Mouse (Mus musculus) forebrain, embryonic 15.5 days (tissue): ENCODE results near the gene Gadl1. TPM values are rescaled to one million over a fixed set of nuclear protein-coding genes. Genes with fewer than 3 reads are reported as not detected.

Source experiments
- ATAC-seq: fragments of 200-750 bp; cut with Nextera tagmentation; replicated peaks from 2 replicates; pipeline ENCODE4 v1.8.0; 2017; ENCODE audit warnings: mild to moderate bottlenecking, moderate TSS enrichment, moderate library complexity
- H3K27ac ChIP-seq: fragments of 300-500 bp; sonication (generic); replicated peaks from 2 replicates; pipeline ENCODE4 v1.5.1; 2015; ENCODE audit warnings: mild to moderate bottlenecking, inconsistent platforms
- H3K27me3 ChIP-seq: fragments of 300-500 bp; sonication (generic); 2 replicates; pipeline ENCODE4 v1.6.1; 2015; ENCODE audit warnings: inconsistent platforms
- H3K36me3 ChIP-seq: fragments of 300-500 bp; sonication (generic); 2 replicates; pipeline ENCODE4 v1.6.1; 2015; ENCODE audit warnings: mild to moderate bottlenecking, inconsistent platforms
- H3K4me1 ChIP-seq: fragments of 300-500 bp; sonication (generic); 2 replicates; pipeline ENCODE4 v1.6.1; 2015; ENCODE audit warnings: inconsistent platforms
- H3K4me2 ChIP-seq: fragments of 300-500 bp; sonication (generic); replicated peaks from 2 replicates; pipeline ENCODE4 v1.6.1; 2015; ENCODE audit warnings: mild to moderate bottlenecking, inconsistent platforms
- H3K4me3 ChIP-seq: fragments of 300-500 bp; sonication (generic); 2 replicates; pipeline ENCODE4 v1.5.1; 2015; ENCODE audit warnings: mild to moderate bottlenecking, inconsistent platforms
- H3K9ac ChIP-seq: fragments of 300-500 bp; sonication (generic); replicated peaks from 2 replicates; pipeline ENCODE4 v1.6.1; 2015; ENCODE audit warnings: mild to moderate bottlenecking, inconsistent platforms
- H3K9me3 ChIP-seq: fragments of 300-500 bp; sonication (generic); 2 replicates; pipeline ENCODE4 v1.6.1; 2016; ENCODE audit warnings: inconsistent platforms
- WGBS: fragments of 180-500 bp; shearing (Covaris S2); methylation state at CpG from one replicate; pipeline ENCODE4 v1.1.7; 2015; ENCODE audit warnings: mixed read lengths; 5-methylcytosine and 5-hydroxymethylcytosine counted together
- polyA plus RNA-seq: library from polyadenylated mRNA; unstranded; fragments of >200 nt; fragmentation: Nextera tagmentation; extraction: Ambion mirVana; gene quantifications from 2 replicates; pipeline ENCODE4 v1.2.1, GENCODE M21; 2015

Gene Gadl1
- 0.25 and 0.28 TPM in 2 replicates for polyA plus RNA-seq

DNA sequence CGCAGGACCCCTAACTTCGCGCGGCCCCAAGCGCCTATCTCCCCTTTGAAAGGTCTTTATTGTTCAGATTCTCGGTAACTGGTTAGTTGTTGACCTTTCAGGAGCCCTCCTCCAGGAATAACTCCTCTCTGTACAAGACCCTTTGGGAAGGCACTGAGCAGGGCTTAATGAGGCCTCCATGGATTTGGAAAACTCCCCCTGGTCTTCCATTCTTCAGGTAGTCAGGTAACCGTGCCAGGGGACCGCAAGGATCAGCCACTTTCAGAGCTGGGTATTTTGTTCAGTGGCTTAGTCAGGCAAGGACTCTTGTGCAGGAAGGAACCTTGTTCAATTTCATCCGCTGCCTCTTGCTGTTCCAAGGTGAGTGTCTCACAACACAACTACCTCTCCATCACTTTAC lies at the start of gene Gadl1:
Gadl1 (plus strand) TSS at position 301 of the 400 bp plus-strand sequence.
- Histone ChIP-seq H3K9ac (no peak within 1 kb of the TSS), H3K4me1 (0 out of 2 replicates have a peak, but pooled peaks cover 2% of the 10 kb centered on the region), H3K36me3 (no peaks in the 10 kb centered on the region), H3K4me2 (no peak within 1 kb of the TSS), H3K27ac (no peak within 1 kb of the TSS), H3K9me3 (no peaks in the 10 kb centered on the region), H3K27me3 (no peaks in the 10 kb centered on the region), H3K4me3 (no peak within 1 kb of the TSS)
- 61% methylated on average over 9 of the region's 9 CpGs for WGBS
- no peak for ATAC-seq

DNA sequence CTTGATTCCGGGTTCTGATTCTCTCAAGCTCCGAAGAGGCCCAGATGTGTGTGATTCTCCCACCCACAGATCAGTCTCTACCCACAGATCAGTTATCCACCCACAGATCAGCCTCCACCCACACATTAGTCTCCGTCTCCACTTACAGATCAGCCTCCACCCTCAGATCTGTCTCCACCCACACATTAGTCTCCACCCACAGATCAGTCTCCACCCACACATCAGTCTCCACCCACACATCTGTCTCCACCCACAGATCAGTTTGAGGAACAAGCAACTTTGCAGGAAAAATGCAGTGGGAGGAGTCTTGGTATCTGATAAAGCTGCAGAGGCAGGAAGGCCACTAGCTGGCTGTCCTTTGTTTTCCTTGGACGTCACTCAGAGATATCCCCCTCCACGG lies 46.5 kb upstream of the Gadl1 start:
- Histone ChIP-seq H3K9ac (no peak overlapping the region), H3K4me2 (no peak overlapping the region), H3K4me3 (no peak overlapping the region), H3K36me3 (no peaks in the 10 kb centered on the region), H3K9me3 (no peaks in the 10 kb centered on the region), H3K4me1 (no peaks in the 10 kb centered on the region), H3K27ac (no peak overlapping the region), H3K27me3 (no peaks in the 10 kb centered on the region)
- 75% methylated on average over 5 of the region's 5 CpGs for WGBS
- ATAC-seq, result no peak

DNA sequence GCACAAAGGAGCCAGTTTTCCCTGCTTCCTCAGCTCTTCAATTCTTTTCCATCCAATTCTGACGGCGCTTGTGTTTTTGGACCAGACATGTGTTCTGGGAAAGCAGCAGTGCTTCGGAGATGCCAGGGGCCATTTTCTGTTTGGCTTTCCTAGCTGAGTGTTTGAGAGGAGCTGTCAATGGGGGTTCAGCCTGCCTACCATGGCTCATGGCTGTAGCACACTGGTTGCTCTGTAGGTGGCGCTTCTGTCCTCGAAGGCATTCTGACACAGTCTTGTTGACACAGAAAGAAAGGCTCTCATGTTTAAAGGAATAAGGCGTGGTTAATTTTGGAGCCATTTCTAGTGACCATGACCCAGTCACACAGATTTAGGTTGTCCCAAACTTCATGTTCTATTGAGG lies 45.9 kb upstream of the Gadl1 start:
- H3K4me1 ChIP-seq, result no peaks in the 10 kb centered on the region
- WGBS, result 73% methylated on average over 6 of the region's 6 CpGs
- no peak overlapping the region for H3K4me3 ChIP-seq
- no peaks in the 10 kb centered on the region for H3K27me3 ChIP-seq
- no peak overlapping the region for H3K27ac ChIP-seq
- H3K4me2 ChIP-seq, result no peak overlapping the region
- H3K36me3 ChIP-seq, result no peaks in the 10 kb centered on the region
- H3K9ac ChIP-seq, result no peak overlapping the region
- no peak for ATAC-seq
- H3K9me3 ChIP-seq, result no peaks in the 10 kb centered on the region

DNA sequence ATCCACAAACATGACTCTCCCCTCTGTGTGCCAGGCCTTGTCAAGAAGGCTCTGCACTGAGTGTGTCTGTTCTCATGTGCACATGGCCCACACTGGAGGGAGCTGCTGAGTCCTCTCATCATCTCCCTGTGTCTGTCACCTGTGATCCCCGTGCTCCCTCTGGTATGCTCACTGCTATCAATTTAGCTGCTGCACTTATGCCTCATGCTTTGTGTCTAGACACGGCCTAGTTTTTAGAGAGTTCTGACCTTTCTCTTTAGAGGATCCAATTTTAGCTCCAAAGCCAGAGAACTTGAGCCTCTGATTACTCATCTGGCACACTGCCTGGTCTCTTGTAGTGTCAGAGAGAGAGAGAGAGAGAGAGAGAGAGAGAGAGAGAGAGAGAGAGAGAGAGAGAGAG lies 42.0 kb upstream of the Gadl1 start:
- H3K4me2 ChIP-seq, result no peak overlapping the region
- no peaks in the 10 kb centered on the region for H3K27me3 ChIP-seq
- no peaks in the 10 kb centered on the region for H3K9me3 ChIP-seq
- H3K4me3 ChIP-seq, result no peak overlapping the region
- no peaks in the 10 kb centered on the region for H3K36me3 ChIP-seq
- H3K9ac ChIP-seq, result no peak overlapping the region
- H3K27ac ChIP-seq, result no peak overlapping the region
- no peaks in the 10 kb centered on the region for H3K4me1 ChIP-seq
- 32% methylated on average over 2 of the region's 2 CpGs for WGBS
- no peak for ATAC-seq

DNA sequence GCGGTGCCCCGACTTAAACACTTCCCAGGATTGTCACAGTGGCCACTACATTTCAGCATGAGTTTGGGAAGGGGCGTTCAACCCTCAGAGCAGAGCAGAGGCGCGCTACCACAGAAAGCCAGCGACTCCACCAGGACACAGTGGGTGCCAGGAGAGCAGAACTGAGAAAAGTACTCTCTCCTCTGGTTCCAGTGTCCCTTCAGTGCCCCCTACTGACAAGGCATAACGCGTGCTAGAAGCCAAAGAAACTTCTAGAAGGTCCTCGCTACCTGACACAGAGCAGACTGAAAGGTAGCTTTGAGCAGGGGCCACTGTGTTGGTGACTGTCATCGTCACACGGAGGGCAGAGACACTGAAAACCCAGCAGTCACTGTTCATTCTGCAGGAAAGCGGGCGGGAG lies 39.1 kb upstream of the Gadl1 start:
- H3K4me2 ChIP-seq, result no peak overlapping the region
- H3K27me3 ChIP-seq, result no peaks in the 10 kb centered on the region
- no peaks in the 10 kb centered on the region for H3K36me3 ChIP-seq
- no peaks in the 10 kb centered on the region for H3K4me1 ChIP-seq
- H3K9me3 ChIP-seq, result no peaks in the 10 kb centered on the region
- no peak overlapping the region for H3K9ac ChIP-seq
- no peak overlapping the region for H3K4me3 ChIP-seq
- WGBS, result 90% methylated on average over 13 of the region's 13 CpGs
- ATAC-seq, result no peak
- no peak overlapping the region for H3K27ac ChIP-seq

DNA sequence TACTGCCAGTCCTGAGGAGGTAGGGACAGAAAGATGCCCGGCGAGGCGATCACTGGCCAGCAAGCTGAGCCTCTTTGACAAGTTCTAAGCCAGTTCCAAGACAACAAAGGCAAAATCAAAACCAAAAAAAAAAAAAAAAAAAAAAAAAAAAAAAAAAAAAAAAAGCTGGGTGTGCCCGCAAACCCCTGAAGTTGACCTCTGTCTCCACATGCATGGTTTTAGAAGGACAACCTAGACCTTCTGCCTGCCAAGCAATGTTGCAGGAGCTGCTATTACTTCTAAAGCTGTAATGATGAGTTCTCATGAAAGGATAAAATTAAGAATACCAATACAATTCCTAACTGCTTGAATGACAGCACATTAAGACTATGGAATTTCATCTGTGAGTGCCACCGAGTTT lies 38.6 kb upstream of the Gadl1 start:
- 97% methylated on average over 5 of the region's 5 CpGs for WGBS
- no peaks in the 10 kb centered on the region for H3K4me1 ChIP-seq
- H3K27me3 ChIP-seq, result no peaks in the 10 kb centered on the region
- ATAC-seq, result no peak
- no peak overlapping the region for H3K4me2 ChIP-seq
- no peak overlapping the region for H3K27ac ChIP-seq
- no peaks in the 10 kb centered on the region for H3K9me3 ChIP-seq
- no peaks in the 10 kb centered on the region for H3K36me3 ChIP-seq
- no peak overlapping the region for H3K4me3 ChIP-seq
- no peak overlapping the region for H3K9ac ChIP-seq

DNA sequence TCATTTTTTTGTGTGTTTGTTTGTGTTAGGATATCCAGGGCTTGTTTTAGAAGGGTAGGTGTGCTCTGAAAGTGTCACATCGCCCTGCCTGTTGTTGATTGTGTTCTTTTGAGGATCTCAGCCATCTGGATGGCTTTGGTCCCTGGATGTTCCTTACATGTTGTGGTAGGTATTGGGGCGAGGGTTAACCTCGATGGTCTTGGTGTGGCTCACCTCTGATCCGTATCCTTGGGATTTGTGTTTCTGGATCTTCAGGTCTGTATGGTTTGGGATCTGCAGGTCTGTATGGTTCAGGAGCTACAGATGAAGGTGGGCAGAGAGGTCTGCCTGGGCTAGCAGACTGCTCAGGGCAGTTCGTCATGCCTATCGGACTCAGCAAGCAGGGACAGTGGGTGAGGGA lies 28.8 kb upstream of the Gadl1 start:
- no peaks in the 10 kb centered on the region for H3K4me1 ChIP-seq
- H3K36me3 ChIP-seq, result no peaks in the 10 kb centered on the region
- H3K27me3 ChIP-seq, result no peaks in the 10 kb centered on the region
- no peak overlapping the region for H3K4me3 ChIP-seq
- no peak overlapping the region for H3K9ac ChIP-seq
- H3K27ac ChIP-seq, result no peak overlapping the region
- no peaks in the 10 kb centered on the region for H3K9me3 ChIP-seq
- H3K4me2 ChIP-seq, result no peak overlapping the region
- ATAC-seq, result no peak
- WGBS, result 88% methylated on average over 6 of the region's 6 CpGs

DNA sequence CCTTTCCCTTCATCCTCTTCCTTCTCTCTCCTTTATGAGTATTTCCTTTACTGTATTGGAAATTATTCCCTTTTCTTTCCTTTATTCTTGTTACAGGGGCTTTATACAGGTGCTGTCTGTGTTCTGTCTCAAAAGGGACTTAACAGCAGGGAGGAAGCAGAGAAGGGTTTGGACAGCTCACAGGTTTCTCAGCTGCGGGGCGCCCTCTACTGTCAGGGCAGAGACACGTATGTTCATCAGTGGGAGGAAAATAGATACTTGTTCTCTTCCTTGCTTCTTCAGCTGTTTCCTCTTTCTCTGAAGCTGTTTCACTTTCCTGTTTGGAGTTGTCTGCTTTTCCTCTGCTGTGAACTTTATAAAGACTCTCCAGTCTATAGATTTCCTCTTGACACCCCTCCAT lies 28.1 kb upstream of the Gadl1 start:
- Histone ChIP-seq H3K4me3 (no peak overlapping the region), H3K9me3 (no peaks in the 10 kb centered on the region), H3K36me3 (no peaks in the 10 kb centered on the region), H3K27me3 (no peaks in the 10 kb centered on the region), H3K4me1 (no peaks in the 10 kb centered on the region), H3K27ac (no peak overlapping the region), H3K9ac (no peak overlapping the region), H3K4me2 (no peak overlapping the region)
- no peak for ATAC-seq
- 93% methylated on average over 3 of the region's 3 CpGs for WGBS

DNA sequence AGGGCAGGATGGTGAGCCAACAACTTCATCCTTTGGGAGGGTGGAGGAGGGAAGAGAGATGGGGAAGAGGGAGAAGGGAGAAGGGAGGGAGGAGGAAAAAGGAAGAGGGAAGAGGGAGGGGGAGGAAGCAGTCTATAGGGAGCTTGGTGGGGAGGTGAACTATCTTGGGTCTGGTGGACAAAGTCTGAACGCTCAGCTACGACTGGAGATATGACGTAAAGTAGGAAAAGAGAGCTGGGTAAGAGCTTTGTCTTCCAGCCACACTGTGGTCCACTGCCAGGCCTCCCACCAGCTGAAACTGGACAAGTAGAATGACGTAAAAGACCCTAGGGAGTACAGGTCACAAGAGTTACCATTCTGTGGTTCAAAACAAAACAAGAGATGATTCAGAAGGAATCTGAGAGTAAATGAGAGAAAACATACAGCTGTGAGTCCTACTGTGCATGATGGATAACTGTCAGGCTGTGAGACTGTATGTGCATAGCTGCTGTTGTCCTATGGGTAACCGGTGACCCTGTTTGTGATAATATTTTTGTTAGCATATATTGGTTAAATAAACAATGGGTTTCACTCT lies 26.5 kb upstream of the Gadl1 start:
- WGBS, result 91% methylated on average over 5 of the region's 5 CpGs
- H3K9me3 ChIP-seq, result no peaks in the 10 kb centered on the region
- H3K9ac ChIP-seq, result no peak overlapping the region
- no peak for ATAC-seq
- no peaks in the 10 kb centered on the region for H3K36me3 ChIP-seq
- H3K27ac ChIP-seq, result no peak overlapping the region
- no peak overlapping the region for H3K4me3 ChIP-seq
- no peaks in the 10 kb centered on the region for H3K4me1 ChIP-seq
- no peaks in the 10 kb centered on the region for H3K27me3 ChIP-seq
- H3K4me2 ChIP-seq, result no peak overlapping the region

DNA sequence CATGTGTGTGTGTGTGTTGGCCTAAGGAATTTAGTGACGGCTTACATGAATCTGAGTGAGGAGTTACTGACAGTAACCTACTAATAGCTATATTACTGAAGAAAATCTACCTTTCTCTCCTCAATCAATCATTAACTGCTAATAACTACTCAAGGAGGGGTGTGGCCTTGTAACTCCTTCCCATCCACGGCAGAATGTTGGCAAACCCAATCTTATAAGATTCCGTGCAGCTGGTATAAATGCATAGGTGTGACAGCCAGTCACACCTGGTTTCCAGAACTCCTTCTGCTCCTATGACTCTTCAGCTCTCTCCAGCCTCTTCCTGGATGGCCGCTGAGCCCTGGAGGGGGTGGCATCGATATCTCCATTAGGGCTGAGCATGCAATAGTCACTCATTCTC lies 25.8 kb upstream of the Gadl1 start:
- H3K9me3 ChIP-seq, result no peaks in the 10 kb centered on the region
- H3K27me3 ChIP-seq, result no peaks in the 10 kb centered on the region
- H3K36me3 ChIP-seq, result no peaks in the 10 kb centered on the region
- WGBS, result 92% methylated on average over 5 of the region's 5 CpGs
- no peak overlapping the region for H3K9ac ChIP-seq
- H3K27ac ChIP-seq, result no peak overlapping the region
- no peaks in the 10 kb centered on the region for H3K4me1 ChIP-seq
- no peak for ATAC-seq
- H3K4me3 ChIP-seq, result no peak overlapping the region
- H3K4me2 ChIP-seq, result no peak overlapping the region

DNA sequence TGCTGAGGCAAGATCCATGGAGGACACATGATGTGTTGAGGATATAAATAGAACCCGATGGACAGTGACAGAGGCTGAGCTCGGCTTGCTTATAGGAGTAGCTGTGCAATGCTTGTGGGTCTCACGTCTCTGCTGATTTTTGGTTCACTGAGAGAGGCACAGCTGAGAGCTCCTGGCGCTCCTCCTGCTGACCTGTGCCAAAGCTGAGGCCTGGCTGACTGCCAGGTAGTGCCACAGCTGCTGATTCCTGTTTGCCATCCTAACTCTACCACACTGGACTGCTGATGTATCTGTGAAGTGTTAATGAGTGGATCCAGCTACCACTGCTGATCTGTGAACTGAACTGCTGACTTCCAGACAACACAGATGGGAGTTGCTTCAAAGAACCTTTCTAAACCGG lies 21.7 kb upstream of the Gadl1 start:
- Histone ChIP-seq H3K9ac (no peak overlapping the region), H3K27ac (no peak overlapping the region), H3K4me1 (no peaks in the 10 kb centered on the region), H3K27me3 (no peaks in the 10 kb centered on the region), H3K4me3 (no peak overlapping the region), H3K36me3 (no peaks in the 10 kb centered on the region), H3K9me3 (no peaks in the 10 kb centered on the region), H3K4me2 (no peak overlapping the region)
- ATAC-seq, result no peak
- 80% methylated on average over 5 of the region's 5 CpGs for WGBS

DNA sequence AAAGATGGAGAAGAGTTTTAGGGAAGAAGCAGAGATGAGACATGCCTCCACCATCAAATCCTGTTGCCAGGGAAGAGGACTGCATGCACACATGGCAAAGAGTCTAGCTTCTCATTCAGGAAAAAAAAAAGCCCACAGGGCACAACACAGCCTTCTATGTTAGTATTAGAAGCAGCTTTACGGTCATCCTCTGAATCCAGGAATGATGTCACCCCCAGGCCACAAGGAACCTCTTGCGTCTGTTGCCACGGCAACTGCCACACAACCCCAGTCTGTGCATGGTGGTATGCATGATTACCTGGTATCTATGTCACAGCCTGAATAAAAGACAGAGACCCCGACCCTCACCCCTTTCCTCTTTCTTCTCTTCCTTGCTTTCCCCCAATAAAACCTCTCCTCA lies 16.1 kb upstream of the Gadl1 start:
- H3K4me1 ChIP-seq, result no peaks in the 10 kb centered on the region
- ATAC-seq, result no peak
- H3K9ac ChIP-seq, result no peak overlapping the region
- H3K36me3 ChIP-seq, result no peaks in the 10 kb centered on the region
- no peaks in the 10 kb centered on the region for H3K27me3 ChIP-seq
- 54% methylated on average over 4 of the region's 4 CpGs for WGBS
- H3K9me3 ChIP-seq, result 0 out of 2 replicates have a peak, but pooled peaks cover 5% of the 10 kb centered on the region
- no peak overlapping the region for H3K4me3 ChIP-seq
- H3K4me2 ChIP-seq, result no peak overlapping the region
- no peak overlapping the region for H3K27ac ChIP-seq

DNA sequence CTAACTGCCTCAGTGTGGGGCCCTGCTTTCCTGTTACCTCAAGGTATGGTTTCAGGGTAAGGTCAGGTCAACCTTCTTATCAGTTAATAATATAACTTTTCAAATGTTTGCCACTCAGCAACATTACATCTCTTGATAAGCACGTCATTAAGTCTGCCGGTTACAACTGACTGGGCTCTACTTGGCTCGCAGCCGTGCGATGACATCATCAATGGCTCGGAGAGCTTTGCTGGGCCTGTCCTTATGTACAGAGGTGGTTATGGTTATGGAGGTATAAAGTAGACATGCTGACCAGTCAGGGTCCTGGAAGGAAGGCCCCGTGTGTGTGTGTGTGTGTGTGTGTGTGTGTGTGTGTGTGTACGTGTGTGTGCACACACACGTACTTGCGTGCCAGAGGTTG lies 15.3 kb upstream of the Gadl1 start:
- Histone ChIP-seq H3K9me3 (0 out of 2 replicates have a peak, but pooled peaks cover 5% of the 10 kb centered on the region), H3K27ac (no peak overlapping the region), H3K27me3 (no peaks in the 10 kb centered on the region), H3K36me3 (no peaks in the 10 kb centered on the region), H3K4me1 (no peaks in the 10 kb centered on the region), H3K4me3 (no peak overlapping the region), H3K4me2 (no peak overlapping the region), H3K9ac (no peak overlapping the region)
- ATAC-seq, result no peak
- WGBS, result 94% methylated on average over 10 of the region's 10 CpGs
